Mouse (Mus musculus) urinary bladder, postnatal 10 days (tissue): ENCODE measurements around the gene Gtf2f1.

Source experiments
- DNase-seq: peaks from one replicate; pipeline ENCODE4 v3.0.0; 2022; ENCODE audit warnings: low spot score

Gtf2f1 gene

GRCm38 (mm10) chr17:57003994-57004393, 7.1 kb downstream of the Gtf2f1 start:
- DNase-seq = no peak

GRCm38 (mm10) chr17:57001228-57001627, 9.9 kb downstream of the Gtf2f1 start:
- DNase-seq = no peak

- no peak for DNase-seq
Measured at GRCm38 (mm10) chr17:56999968-57000609, 11.0 kb downstream of the Gtf2f1 start, which contains the start of gene Pspn. Pspn (minus strand) TSS chr17:57000018.

GRCm38 (mm10) chr17:56999414-56999813, 11.7 kb downstream of the Gtf2f1 start:
- DNase-seq = no peak

GRCm38 (mm10) chr17:56997029-56997667, 13.9 kb downstream of the Gtf2f1 start, which contains the start of gene Alkbh7:
Alkbh7 (plus strand) TSS chr17:56997339.
- peak; percentile 64 for DNase-seq

- no peak for DNase-seq
Measured at GRCm38 (mm10) chr17:56996506-56996905, 14.6 kb downstream of the Gtf2f1 start.

- DNase-seq = no peak
Measured at GRCm38 (mm10) chr17:56995046-56995445, 16.0 kb downstream of the Gtf2f1 start.

GRCm38 (mm10) chr17:56990966-56991365, 20.1 kb downstream of the Gtf2f1 start:
- DNase-seq = no peak

- DNase-seq = peak; percentile 69
Measured at GRCm38 (mm10) chr17:56990115-56990746, 20.9 kb downstream of the Gtf2f1 start, which contains the start of gene Clpp. Clpp (plus strand) TSS chr17:56990305.

GRCm38 (mm10) chr17:56989467-56990114, 21.5 kb downstream of the Gtf2f1 start:
- DNase-seq = no peak

- DNase-seq = no peak
Measured at GRCm38 (mm10) chr17:56988921-56989430, 22.1 kb downstream of the Gtf2f1 start.

- no peak for DNase-seq
Measured at GRCm38 (mm10) chr17:56988441-56988840, 22.6 kb downstream of the Gtf2f1 start.

GRCm38 (mm10) chr17:56986105-56986805, 24.8 kb downstream of the Gtf2f1 start:
- no peak for DNase-seq

- no peak for DNase-seq
Measured at GRCm38 (mm10) chr17:56985656-56986055, 25.4 kb downstream of the Gtf2f1 start.

- no peak for DNase-seq
Measured at GRCm38 (mm10) chr17:56984886-56985285, 26.2 kb downstream of the Gtf2f1 start.

- DNase-seq = no peak
Measured at GRCm38 (mm10) chr17:56982013-56982412, 29.1 kb downstream of the Gtf2f1 start, which contains the start of gene Acer1. Acer1 (minus strand) TSS chr17:56982126.

GRCm38 (mm10) chr17:56981049-56981448, 30.0 kb downstream of the Gtf2f1 start:
- no peak for DNase-seq

- DNase-seq = no peak
Measured at GRCm38 (mm10) chr17:56979524-56979923, 31.6 kb downstream of the Gtf2f1 start.

GRCm38 (mm10) chr17:56976531-56977390, 34.3 kb downstream of the Gtf2f1 start:
- no peak for DNase-seq

GRCm38 (mm10) chr17:56975391-56975790, 35.7 kb downstream of the Gtf2f1 start:
- DNase-seq = no peak
